Mouse (Mus musculus) kidney, postnatal 10 days (tissue): ENCODE data around the gene Krt27.

Experiments
- DNase-seq: peaks from one replicate; pipeline ENCODE4 v3.0.0; 2021; ENCODE audit warnings: mixed read lengths

The Krt27 gene

GRCm38 (mm10) chr11:99321094-99321493 is 29.8 kb downstream of the Krt27 start:
- DNase-seq = no peak

DNA sequence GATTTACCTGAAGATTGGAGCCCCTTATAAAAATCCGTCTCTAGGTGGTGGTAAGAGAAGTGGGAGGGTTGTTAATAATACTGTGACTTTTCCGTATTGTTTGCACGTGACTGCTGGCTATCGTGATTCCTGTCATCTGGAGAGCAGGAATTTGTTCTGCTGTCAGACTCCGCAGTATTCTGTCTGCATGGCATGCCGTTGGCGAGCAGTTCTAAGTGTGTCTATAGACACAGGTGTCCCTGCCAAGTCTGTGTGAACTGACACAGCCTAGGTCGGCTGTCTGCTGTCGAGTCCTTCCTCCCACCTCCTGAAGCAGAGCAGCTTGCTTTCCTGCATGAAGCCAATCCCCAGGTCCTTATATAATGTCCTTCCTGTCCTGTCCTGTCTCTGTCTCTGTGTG is 31.8 kb downstream of the Krt27 start:
- no peak for DNase-seq

GRCm38 (mm10) chr11:99316543-99316942 is 34.4 kb downstream of the Krt27 start:
- peak; percentile 29 for DNase-seq

DNA sequence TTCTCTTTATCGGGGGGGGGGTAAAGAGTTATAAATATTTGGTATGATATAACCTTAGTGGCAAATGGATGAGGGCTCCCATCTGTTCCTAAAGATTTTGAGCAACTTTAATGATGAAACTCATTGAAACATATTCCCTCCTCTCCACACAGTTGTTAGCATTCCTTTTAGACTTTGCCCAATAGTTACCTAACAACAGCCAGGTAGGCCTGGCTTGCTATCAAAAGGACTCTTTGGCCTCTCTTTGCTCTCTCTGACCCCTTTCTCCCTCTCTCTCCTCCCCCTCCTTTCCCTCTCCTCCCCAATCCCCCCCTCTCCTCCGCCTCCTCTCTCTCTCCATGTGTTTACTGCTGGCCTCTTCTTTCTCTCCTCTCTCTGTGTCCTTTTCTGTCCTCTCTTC is 36.3 kb downstream of the Krt27 start:
- no peak for DNase-seq

DNA sequence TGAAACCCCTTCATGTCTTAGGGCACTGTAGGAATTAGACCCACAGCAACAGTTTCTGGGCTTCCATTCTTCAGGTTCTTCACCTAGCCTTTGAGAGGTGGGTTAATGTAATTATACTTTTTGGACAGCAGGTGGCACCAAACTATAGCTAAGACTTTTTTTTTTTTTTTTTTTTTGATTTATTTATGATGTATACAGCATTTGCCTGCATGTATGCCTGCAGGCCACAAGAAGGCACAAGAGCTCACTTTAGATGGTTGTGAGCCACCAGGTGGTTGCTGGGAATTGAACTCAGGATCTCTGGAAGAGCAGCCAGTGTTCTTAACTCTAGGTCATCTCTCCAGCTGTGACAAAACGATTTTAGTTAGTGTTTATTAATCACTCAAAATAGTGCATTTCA is 40.0 kb downstream of the Krt27 start:
- no peak for DNase-seq

DNA sequence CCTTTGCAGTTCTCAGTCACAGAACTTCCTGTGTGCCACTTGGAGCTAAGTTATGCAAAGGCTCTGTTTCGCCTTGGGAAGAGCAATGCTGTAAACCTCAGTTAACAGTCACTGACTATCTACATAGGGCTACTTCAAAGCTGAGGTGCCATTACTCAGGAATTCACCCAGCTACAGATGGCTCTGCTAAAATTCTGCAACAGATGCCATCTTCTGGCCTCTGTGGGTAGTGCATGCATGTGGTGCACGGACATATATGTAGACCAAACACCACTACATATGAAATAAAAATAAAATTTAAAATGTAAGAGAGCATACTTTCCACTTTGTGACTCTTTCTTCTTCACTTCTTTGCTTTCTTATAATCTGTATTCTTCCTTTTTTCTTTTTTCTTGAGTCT is 43.3 kb downstream of the Krt27 start:
- DNase-seq = peak; percentile 77
